Mouse (Mus musculus) G1E-ER4 (cell line): ENCODE results near the gene Rps29. TPM values are rescaled to one million over a fixed set of nuclear protein-coding genes. Genes with fewer than 3 reads are reported as not detected.
"Not testable (repeated sequence)": the region's sequence is repeated elsewhere in the genome, so short reads cannot be mapped to it uniquely, and the experiment has no call there.

Experiments used
- GATA1 ChIP-seq: IDR thresholded peaks from one replicate; pipeline ENCODE4 v1.8.0; 2012; ENCODE audit warnings: low read length, inconsistent platforms
- polyA plus RNA-seq: library from polyadenylated mRNA; stranded (reverse); fragments of >175 nt; gene quantifications from 2 replicates; pipeline ENCODE4 v1.2.3, GENCODE M21; 2012

Gene Rps29
- 135 and 2,984 TPM in 2 replicates for polyA plus RNA-seq

- TF ChIP-seq GATA1: not testable (repeated sequence)
These were observed at the start of gene Rps29 for GRCm38 (mm10) chr12:69158765-69159577. Rps29 (minus strand) TSS chr12:69159186.

- no peak for TF ChIP-seq GATA1
These were observed 49.5 kb upstream of the Rps29 start for GRCm38 (mm10) chr12:69208520-69208919.

- TF ChIP-seq GATA1: no peak
These were observed 48.9 kb upstream of the Rps29 start for GRCm38 (mm10) chr12:69207926-69208325.

GRCm38 (mm10) chr12:69207396-69207795, 48.4 kb upstream of the Rps29 start:
- TF ChIP-seq GATA1: no peak

GRCm38 (mm10) chr12:69204052-69204833, 45.3 kb upstream of the Rps29 start, which contains the start of gene Gm49384:
Gm49384 (minus strand) TSS chr12:69204267.
- TF ChIP-seq GATA1: no peak

GRCm38 (mm10) chr12:69198985-69199384, 40.0 kb upstream of the Rps29 start:
- no peak for TF ChIP-seq GATA1

GRCm38 (mm10) chr12:69198164-69198535, 39.2 kb upstream of the Rps29 start, which contains the start of gene Dnaaf2:
Dnaaf2 (minus strand) TSS chr12:69198429.
- TF ChIP-seq GATA1: no peak

GRCm38 (mm10) chr12:69197378-69198163, 38.6 kb upstream of the Rps29 start:
- no peak for TF ChIP-seq GATA1

- TF ChIP-seq GATA1: no peak
These were observed 37.7 kb upstream of the Rps29 start, which contains the start of gene Gm49383 for GRCm38 (mm10) chr12:69196444-69197377. Gm49383 (minus strand) TSS chr12:69197104.

- no peak for TF ChIP-seq GATA1
These were observed 33.7 kb upstream of the Rps29 start for GRCm38 (mm10) chr12:69192637-69193036.

GRCm38 (mm10) chr12:69191396-69191795, 32.4 kb upstream of the Rps29 start:
- TF ChIP-seq GATA1: no peak

- TF ChIP-seq GATA1: no peak
These were observed 31.5 kb upstream of the Rps29 start for GRCm38 (mm10) chr12:69190522-69190921.

- no peak for TF ChIP-seq GATA1
These were observed 31.1 kb upstream of the Rps29 start for GRCm38 (mm10) chr12:69190074-69190473.

GRCm38 (mm10) chr12:69186811-69187471, 28.0 kb upstream of the Rps29 start:
- TF ChIP-seq GATA1: no peak
